In genomic region chr2:154657486-154658237, GRCm38 (mm10) we compare ENCODE assay signal across 8 mouse cellular contexts. TPM values are rescaled to one million over a fixed set of nuclear protein-coding genes. Genes with fewer than 3 reads are reported as not detected.
DNase-seq lines count a peak whose midpoint lies in the region; ATAC-seq lines count a peak whose summit lies in the region.

No protein-coding gene starts in this region.

- ATAC-seq in kidney, embryonic 15.5 days (replicated peaks; ENCODE audit: low FRiP score): peak; percentile 27

- 11% methylated on average over 12 of the region's 12 CpGs for WGBS in heart, embryonic 10.5 days
- WGBS in kidney, embryonic 15.5 days: 5% methylated on average over 12 of the region's 12 CpGs

- peaks cover 22% of the 10 kb centered on the region for H3K36me3 ChIP-seq in heart, embryonic 10.5 days
- H3K36me3 ChIP-seq in kidney, embryonic 15.5 days: peaks cover 15% of the 10 kb centered on the region

- peak; percentile 26 for DNase-seq in embryo, embryonic 10 days (ENCODE audit: low spot score)
- DNase-seq in embryo, embryonic 9.5 days (ENCODE audit: extremely low spot score): no peak
- peak; percentile 54 for DNase-seq in brain, adult 2 months (ENCODE audit: low read depth, low spot score)
- no peak for DNase-seq in heart, embryonic 10.5 days (ENCODE audit: low spot score)
- peak; percentile 85 for DNase-seq in lung, postnatal 36 days
- DNase-seq in spleen, postnatal 10 days (ENCODE audit: low spot score in 2 of 2): peak; percentile 51 to 52
- no peak for DNase-seq in layer of hippocampus, postnatal 14 days (ENCODE audit: low spot score in 2 of 2)

- H3K27ac ChIP-seq in heart, embryonic 10.5 days: peak overlapping the region; percentile 95
- peak overlapping the region; percentile 89 for H3K27ac ChIP-seq in kidney, embryonic 15.5 days

- H3K27me3 ChIP-seq in heart, embryonic 10.5 days (ENCODE audit: insufficient read depth, poor library complexity, severe bottlenecking): no peaks in the 10 kb centered on the region
- no peaks in the 10 kb centered on the region for H3K27me3 ChIP-seq in kidney, embryonic 15.5 days

- peak overlapping the region; percentile 81 for H3K4me2 ChIP-seq in kidney, embryonic 15.5 days

- peaks cover 33% of the 10 kb centered on the region for H3K4me1 ChIP-seq in heart, embryonic 10.5 days
- peaks cover 24% of the 10 kb centered on the region for H3K4me1 ChIP-seq in kidney, embryonic 15.5 days

- peak overlapping the region; percentile 88 for H3K9ac ChIP-seq in kidney, embryonic 15.5 days

- peak overlapping the region; percentile 98 for H3K4me3 ChIP-seq in heart, embryonic 10.5 days
- peak overlapping the region; percentile 93 for H3K4me3 ChIP-seq in kidney, embryonic 15.5 days (replicated peaks)

- H3K9me3 ChIP-seq in heart, embryonic 10.5 days: no peaks in the 10 kb centered on the region
- H3K9me3 ChIP-seq in kidney, embryonic 15.5 days (replicated peaks): no peaks in the 10 kb centered on the region

RNA-seq across cellular contexts. Expression of gene Chmp4b, which starts 6.2 kb away (rescaled TPM):
- 13.5 and 17.4 TPM in 2 replicates for polyA plus RNA-seq in heart, embryonic 10.5 days (2016; fragmentation: Nextera tagmentation; extraction: Ambion mirVana)
- polyA plus RNA-seq in kidney, embryonic 15.5 days (2015; fragmentation: Nextera tagmentation; extraction: Ambion mirVana): 24.6 and 24.8 TPM in 2 replicates
- total RNA-seq in layer of hippocampus, postnatal 14 days (2021): 100 to 1,000 TPM; 199 to 204 TPM

RNA-seq across cellular contexts. Expression of gene 4930519P11Rik, which starts 44.4 kb away (rescaled TPM):
- polyA plus RNA-seq in heart, embryonic 10.5 days (2016; fragmentation: Nextera tagmentation; extraction: Ambion mirVana): 0.32 and 0.69 TPM in 2 replicates
- 0.62 TPM in 1 of 2 replicates, not detected in the other for polyA plus RNA-seq in kidney, embryonic 15.5 days (2015; fragmentation: Nextera tagmentation; extraction: Ambion mirVana)
- total RNA-seq in layer of hippocampus, postnatal 14 days (2021): not detected

RNA-seq across cellular contexts. Expression of gene Zfp341, which starts 44.6 kb away (rescaled TPM):
- polyA plus RNA-seq in heart, embryonic 10.5 days (2016; fragmentation: Nextera tagmentation; extraction: Ambion mirVana): 0.87 and 0.95 TPM in 2 replicates
- 0.85 and 1.00 TPM in 2 replicates for polyA plus RNA-seq in kidney, embryonic 15.5 days (2015; fragmentation: Nextera tagmentation; extraction: Ambion mirVana)
- 10 to 100 TPM in 1 of 2 experiments, 1 to 10 TPM in 1; 9.8 to 11.3 TPM for total RNA-seq in layer of hippocampus, postnatal 14 days (2021)

RNA-seq across cellular contexts. Expression of gene Pxmp4, which starts 54.2 kb away (rescaled TPM):
- 19.9 and 21.5 TPM in 2 replicates for polyA plus RNA-seq in heart, embryonic 10.5 days (2016; fragmentation: Nextera tagmentation; extraction: Ambion mirVana)
- polyA plus RNA-seq in kidney, embryonic 15.5 days (2015; fragmentation: Nextera tagmentation; extraction: Ambion mirVana): 27.7 and 29.8 TPM in 2 replicates
- total RNA-seq in layer of hippocampus, postnatal 14 days (2021): 10 to 100 TPM; 17.2 to 19.8 TPM

Comparison
In these comparisons a context has a peak if more than half of its experiments do, and no peak if none do; other contexts are left out.
1. DNase-seq: peak in embryo, embryonic 10 days (single experiment), brain, adult 2 months (single experiment), lung, postnatal 36 days (single experiment) and spleen, postnatal 10 days (2 of 2); none in embryo, embryonic 9.5 days (single experiment), heart, embryonic 10.5 days (single experiment) and layer of hippocampus, postnatal 14 days (0 of 2).